Mouse (Mus musculus): ENCODE data around the gene Gsdma2. TPM values are rescaled to one million over a fixed set of nuclear protein-coding genes. Genes with fewer than 3 reads are reported as not detected.
"Not testable (repeated sequence)": the region's sequence is repeated elsewhere in the genome, so short reads cannot be mapped to it uniquely, and the experiment has no call there.

Gene Gsdma2
- not detected in 2 replicates for polyA plus RNA-seq (2015; fragmentation: Nextera tagmentation; extraction: Ambion mirVana)

- WGBS, result 62% methylated on average over 2 of the region's 2 CpGs
- no peaks in the 10 kb centered on the region for H3K27me3 ChIP-seq (replicated peaks; ENCODE audit: control insufficient read depth, insufficient read depth, low read length)
- H3K36me3 ChIP-seq (ENCODE audit: control insufficient read depth, insufficient read depth, low read length), result no peaks in the 10 kb centered on the region
- no peak within 1 kb of the TSS for H3K4me2 ChIP-seq (ENCODE audit: low read length)
- no peaks in the 10 kb centered on the region for H3K9me3 ChIP-seq (ENCODE audit: control insufficient read depth, low read length)
- H3K4me3 ChIP-seq (ENCODE audit: low read length), result no peak within 1 kb of the TSS
- H3K27ac ChIP-seq (ENCODE audit: low read depth, low read length), result no peak within 1 kb of the TSS
- H3K4me1 ChIP-seq (ENCODE audit: control insufficient read depth, insufficient read depth, low read depth, low read length), result no peaks in the 10 kb centered on the region
- no peak for ATAC-seq
- H3K9ac ChIP-seq (ENCODE audit: low read depth, low read length), result no peak within 1 kb of the TSS
Observed at GRCm38 (mm10) chr11:98646459-98646858, at the start of gene Gsdma2. Gsdma2 (plus strand) TSS chr11:98646759.

GRCm38 (mm10) chr11:98597363-98597762 is 49.2 kb upstream of the Gsdma2 start:
- Histone ChIP-seq H3K36me3 (ENCODE audit: control insufficient read depth, insufficient read depth, low read length) (no peaks in the 10 kb centered on the region), H3K27me3 (replicated peaks; ENCODE audit: control insufficient read depth, insufficient read depth, low read length) (peaks cover 4% of the 10 kb centered on the region; the same call in 1 of the 2 replicates), H3K4me1 (ENCODE audit: control insufficient read depth, insufficient read depth, low read depth, low read length) (no peaks in the 10 kb centered on the region), H3K27ac (ENCODE audit: low read depth, low read length) (no peak overlapping the region), H3K4me2 (ENCODE audit: low read length) (no peak overlapping the region), H3K4me3 (ENCODE audit: low read length) (no peak overlapping the region), H3K9me3 (ENCODE audit: control insufficient read depth, low read length) (no peaks in the 10 kb centered on the region), H3K9ac (ENCODE audit: low read depth, low read length) (no peak overlapping the region)
- WGBS, result 55% methylated on average over 5 of the region's 6 CpGs
- ATAC-seq, result no peak

GRCm38 (mm10) chr11:98597991-98598390 is 48.6 kb upstream of the Gsdma2 start, which contains the start of gene Lrrc3c:
Lrrc3c (plus strand) TSS chr11:98598291.
- H3K9ac ChIP-seq (ENCODE audit: low read depth, low read length), result no peak within 1 kb of the TSS
- H3K9me3 ChIP-seq (ENCODE audit: control insufficient read depth, low read length), result no peaks in the 10 kb centered on the region
- ATAC-seq, result no peak
- no peak within 1 kb of the TSS for H3K4me3 ChIP-seq (ENCODE audit: low read length)
- no peaks in the 10 kb centered on the region for H3K4me1 ChIP-seq (ENCODE audit: control insufficient read depth, insufficient read depth, low read depth, low read length)
- H3K27me3 ChIP-seq (replicated peaks; ENCODE audit: control insufficient read depth, insufficient read depth, low read length), result peaks cover 4% of the 10 kb centered on the region; the same call in 1 of the 2 replicates
- H3K4me2 ChIP-seq (ENCODE audit: low read length), result peak within 1 kb of the TSS; percentile 1; the same call in 1 of the 2 replicates
- H3K36me3 ChIP-seq (ENCODE audit: control insufficient read depth, insufficient read depth, low read length), result no peaks in the 10 kb centered on the region
- H3K27ac ChIP-seq (ENCODE audit: low read depth, low read length), result no peak within 1 kb of the TSS
- 85% methylated on average over 8 of the region's 8 CpGs for WGBS

GRCm38 (mm10) chr11:98598851-98599290 is 47.7 kb upstream of the Gsdma2 start:
- H3K4me3 ChIP-seq (ENCODE audit: low read length), result no peak overlapping the region
- WGBS, result 54% methylated on average over 18 of the region's 18 CpGs
- H3K27me3 ChIP-seq (replicated peaks; ENCODE audit: control insufficient read depth, insufficient read depth, low read length), result peaks cover 4% of the 10 kb centered on the region; the same call in 1 of the 2 replicates
- H3K27ac ChIP-seq (ENCODE audit: low read depth, low read length), result no peak overlapping the region
- peak overlapping the region; percentile 1; the same call in 1 of the 2 replicates for H3K4me2 ChIP-seq (ENCODE audit: low read length)
- H3K9me3 ChIP-seq (ENCODE audit: control insufficient read depth, low read length), result no peaks in the 10 kb centered on the region
- no peaks in the 10 kb centered on the region for H3K36me3 ChIP-seq (ENCODE audit: control insufficient read depth, insufficient read depth, low read length)
- no peak for ATAC-seq
- H3K4me1 ChIP-seq (ENCODE audit: control insufficient read depth, insufficient read depth, low read depth, low read length), result no peaks in the 10 kb centered on the region
- H3K9ac ChIP-seq (ENCODE audit: low read depth, low read length), result no peak overlapping the region

- peaks cover 4% of the 10 kb centered on the region; the same call in 1 of the 2 replicates for H3K27me3 ChIP-seq (replicated peaks; ENCODE audit: control insufficient read depth, insufficient read depth, low read length)
- H3K4me2 ChIP-seq (ENCODE audit: low read length), result peak overlapping the region; percentile 1; the same call in 1 of the 2 replicates
- no peaks in the 10 kb centered on the region for H3K9me3 ChIP-seq (ENCODE audit: control insufficient read depth, low read length)
- no peak overlapping the region for H3K27ac ChIP-seq (ENCODE audit: low read depth, low read length)
- no peaks in the 10 kb centered on the region for H3K36me3 ChIP-seq (ENCODE audit: control insufficient read depth, insufficient read depth, low read length)
- H3K9ac ChIP-seq (ENCODE audit: low read depth, low read length), result no peak overlapping the region
- WGBS, result 36% methylated on average over 18 of the region's 18 CpGs
- H3K4me3 ChIP-seq (ENCODE audit: low read length), result no peak overlapping the region
- ATAC-seq, result no peak
- no peaks in the 10 kb centered on the region for H3K4me1 ChIP-seq (ENCODE audit: control insufficient read depth, insufficient read depth, low read depth, low read length)
Observed at GRCm38 (mm10) chr11:98599291-98599690, 47.3 kb upstream of the Gsdma2 start.

- peaks cover 4% of the 10 kb centered on the region; the same call in 1 of the 2 replicates for H3K27me3 ChIP-seq (replicated peaks; ENCODE audit: control insufficient read depth, insufficient read depth, low read length)
- H3K4me3 ChIP-seq (ENCODE audit: low read length), result peak overlapping the region; percentile 31
- WGBS, result 3% methylated on average over 20 of the region's 20 CpGs
- no peaks in the 10 kb centered on the region for H3K36me3 ChIP-seq (ENCODE audit: control insufficient read depth, insufficient read depth, low read length)
- H3K27ac ChIP-seq (ENCODE audit: low read depth, low read length), result no peak overlapping the region
- H3K9ac ChIP-seq (ENCODE audit: low read depth, low read length), result 0 out of 2 replicates have a peak overlapping the region, but pooled peaks have one; percentile 25
- peak overlapping the region; percentile 52 for H3K4me2 ChIP-seq (ENCODE audit: low read length)
- no peaks in the 10 kb centered on the region for H3K9me3 ChIP-seq (ENCODE audit: control insufficient read depth, low read length)
- no peak for ATAC-seq
- H3K4me1 ChIP-seq (ENCODE audit: control insufficient read depth, insufficient read depth, low read depth, low read length), result no peaks in the 10 kb centered on the region
Observed at GRCm38 (mm10) chr11:98602090-98602690, 44.4 kb upstream of the Gsdma2 start.

GRCm38 (mm10) chr11:98603953-98604352 is 42.6 kb upstream of the Gsdma2 start:
- no peak overlapping the region for H3K27ac ChIP-seq (ENCODE audit: low read depth, low read length)
- no peaks in the 10 kb centered on the region for H3K36me3 ChIP-seq (ENCODE audit: control insufficient read depth, insufficient read depth, low read length)
- no peak for ATAC-seq
- H3K4me1 ChIP-seq (ENCODE audit: control insufficient read depth, insufficient read depth, low read depth, low read length), result no peaks in the 10 kb centered on the region
- H3K4me2 ChIP-seq (ENCODE audit: low read length), result no peak overlapping the region
- WGBS, result 76% methylated on average over 2 of the region's 2 CpGs
- no peak overlapping the region for H3K9ac ChIP-seq (ENCODE audit: low read depth, low read length)
- H3K4me3 ChIP-seq (ENCODE audit: low read length), result no peak overlapping the region
- H3K9me3 ChIP-seq (ENCODE audit: control insufficient read depth, low read length), result no peaks in the 10 kb centered on the region
- peaks cover 4% of the 10 kb centered on the region; the same call in 1 of the 2 replicates for H3K27me3 ChIP-seq (replicated peaks; ENCODE audit: control insufficient read depth, insufficient read depth, low read length)

- not testable (repeated sequence) for H3K27me3 ChIP-seq (replicated peaks; ENCODE audit: control insufficient read depth, insufficient read depth, low read length); H3K9ac ChIP-seq (ENCODE audit: low read depth, low read length); H3K4me3 ChIP-seq (ENCODE audit: low read length); ATAC-seq; H3K9me3 ChIP-seq (ENCODE audit: control insufficient read depth, low read length); H3K4me1 ChIP-seq (ENCODE audit: control insufficient read depth, insufficient read depth, low read depth, low read length); H3K36me3 ChIP-seq (ENCODE audit: control insufficient read depth, insufficient read depth, low read length); H3K4me2 ChIP-seq (ENCODE audit: low read length); H3K27ac ChIP-seq (ENCODE audit: low read depth, low read length)
- WGBS, result 69% methylated on average over 6 of the region's 6 CpGs
Observed at GRCm38 (mm10) chr11:98604911-98605310, 41.6 kb upstream of the Gsdma2 start.

GRCm38 (mm10) chr11:98606763-98607162 is 39.8 kb upstream of the Gsdma2 start:
- Histone ChIP-seq H3K4me1 (ENCODE audit: control insufficient read depth, insufficient read depth, low read depth, low read length) (no peaks in the 10 kb centered on the region), H3K9ac (ENCODE audit: low read depth, low read length) (no peak overlapping the region), H3K9me3 (ENCODE audit: control insufficient read depth, low read length) (no peaks in the 10 kb centered on the region), H3K27ac (ENCODE audit: low read depth, low read length) (no peak overlapping the region), H3K36me3 (ENCODE audit: control insufficient read depth, insufficient read depth, low read length) (no peaks in the 10 kb centered on the region), H3K4me3 (ENCODE audit: low read length) (no peak overlapping the region), H3K27me3 (replicated peaks; ENCODE audit: control insufficient read depth, insufficient read depth, low read length) (no peaks in the 10 kb centered on the region), H3K4me2 (ENCODE audit: low read length) (no peak overlapping the region)
- no peak for ATAC-seq
- 14% methylated on average over 3 of the region's 3 CpGs for WGBS
